Mouse (Mus musculus) brain, embryonic 14.5 days (tissue): ENCODE data around the gene Camk2b.

Experiments
- CTCF ChIP-seq: fragments of 200-500 bp; IDR thresholded peaks from 2 replicates; pipeline ENCODE4 v1.5.1; 2012; ENCODE audit warnings: inconsistent platforms, mild to moderate bottlenecking, moderate library complexity, borderline replicate concordance; ENCODE audit not compliant: insufficient read depth, insufficient read length; ENCODE audit errors: extremely low read depth
- POLR2A ChIP-seq: fragments of 200-500 bp; IDR thresholded peaks from 2 replicates; pipeline ENCODE4 v1.6.1; 2012; ENCODE audit warnings: mild to moderate bottlenecking, inconsistent platforms, borderline replicate concordance; ENCODE audit not compliant: poor library complexity, insufficient read depth, insufficient read length, severe bottlenecking; ENCODE audit errors: extremely low read depth

- TF ChIP-seq POLR2A (no peak), CTCF (no peak)
Measured at GRCm38 (mm10) chr11:5945096-5945495, 121.1 kb downstream of the Camk2b start.
